In the genomic region with DNA sequence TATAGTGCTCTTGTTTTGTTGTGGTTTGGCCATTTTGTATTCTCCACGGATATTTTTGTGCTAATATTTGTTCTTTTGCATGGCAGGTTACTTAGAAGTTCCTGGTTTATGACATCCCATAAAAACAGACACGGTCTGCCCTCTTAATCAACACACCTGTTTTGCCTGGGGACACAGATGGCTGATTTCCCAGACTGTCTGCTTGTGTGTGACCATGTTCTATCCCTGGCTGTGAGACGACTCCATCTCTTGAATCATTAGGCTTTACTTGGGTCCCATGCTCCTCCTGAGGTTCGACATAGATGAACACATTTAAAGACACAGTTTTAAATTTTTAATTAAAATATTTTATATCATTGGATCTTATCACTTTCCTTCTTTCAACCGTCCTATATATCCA, we compare ENCODE assay signal across 17 mouse cellular contexts.
"Had no signal": no experiment of that assay in that cellular context is flagged by ENCODE, and none has a peak within 500 bp of the region (broad histone marks: within the 10 kb centered on the region; RNA-seq: fewer than 3 reads in every experiment).

No protein-coding gene starts in this region.

- H3K4me2 ChIP-seq: lung, embryonic 15.5 days; midbrain, embryonic 12.5 days; neural tube, embryonic 12.5 days; stomach, embryonic 15.5 days had no signal

- H3K27ac ChIP-seq: lung, embryonic 15.5 days; macrophage; midbrain, embryonic 12.5 days; neural tube, embryonic 12.5 days; stomach, embryonic 15.5 days; stomach, postnatal 0 days had no signal

- ATAC-seq: lung, postnatal 0 days; midbrain, embryonic 16.5 days had no signal

- DNase-seq: lung, adult 2 months; lung, postnatal 14 days; lung, postnatal 36 days; midbrain, embryonic 14.5 days; right cerebral cortex, postnatal 14 days; thymus, adult 2 months; thymus, postnatal 25 days; thymus, postnatal 4 days had no signal

- H3K27me3 ChIP-seq: lung, embryonic 15.5 days; megakaryocyte, embryonic 14.5 days; midbrain, embryonic 12.5 days; neural tube, embryonic 12.5 days; stomach, embryonic 15.5 days had no signal

- H3K36me3 ChIP-seq: lung, embryonic 15.5 days; midbrain, embryonic 12.5 days; neural tube, embryonic 12.5 days; stomach, embryonic 15.5 days had no signal

- H3K4me1 ChIP-seq: lung, embryonic 15.5 days; megakaryocyte, embryonic 14.5 days; midbrain, embryonic 12.5 days; neural tube, embryonic 12.5 days; stomach, embryonic 15.5 days had no signal

- H3K9ac ChIP-seq: lung, embryonic 15.5 days; midbrain, embryonic 12.5 days; neural tube, embryonic 12.5 days; stomach, embryonic 15.5 days had no signal

- H3K9me3 ChIP-seq: lung, embryonic 15.5 days; megakaryocyte, embryonic 14.5 days; midbrain, embryonic 12.5 days; neural tube, embryonic 12.5 days; stomach, embryonic 15.5 days had no signal

- H3K4me3 ChIP-seq: lung, embryonic 15.5 days; megakaryocyte, embryonic 14.5 days; midbrain, embryonic 12.5 days; neural tube, embryonic 12.5 days; stomach, embryonic 15.5 days had no signal
